Mouse (Mus musculus) T-helper 17 cell (primary cell): ENCODE data around the gene Plxna1.

Experiments
- in situ Hi-C, 2 experiments: fragments of 300-600 bp; cut with MboI, MseI; formaldehyde crosslinking; loops; 1 replicate in 1 of 2; 2 replicates in 1 of 2; pipeline ENCODE4 v1.15.1; 2025; ENCODE audit warnings: high pct_unique_total_duplicates in 2 of 2

Gene Plxna1

DNA sequence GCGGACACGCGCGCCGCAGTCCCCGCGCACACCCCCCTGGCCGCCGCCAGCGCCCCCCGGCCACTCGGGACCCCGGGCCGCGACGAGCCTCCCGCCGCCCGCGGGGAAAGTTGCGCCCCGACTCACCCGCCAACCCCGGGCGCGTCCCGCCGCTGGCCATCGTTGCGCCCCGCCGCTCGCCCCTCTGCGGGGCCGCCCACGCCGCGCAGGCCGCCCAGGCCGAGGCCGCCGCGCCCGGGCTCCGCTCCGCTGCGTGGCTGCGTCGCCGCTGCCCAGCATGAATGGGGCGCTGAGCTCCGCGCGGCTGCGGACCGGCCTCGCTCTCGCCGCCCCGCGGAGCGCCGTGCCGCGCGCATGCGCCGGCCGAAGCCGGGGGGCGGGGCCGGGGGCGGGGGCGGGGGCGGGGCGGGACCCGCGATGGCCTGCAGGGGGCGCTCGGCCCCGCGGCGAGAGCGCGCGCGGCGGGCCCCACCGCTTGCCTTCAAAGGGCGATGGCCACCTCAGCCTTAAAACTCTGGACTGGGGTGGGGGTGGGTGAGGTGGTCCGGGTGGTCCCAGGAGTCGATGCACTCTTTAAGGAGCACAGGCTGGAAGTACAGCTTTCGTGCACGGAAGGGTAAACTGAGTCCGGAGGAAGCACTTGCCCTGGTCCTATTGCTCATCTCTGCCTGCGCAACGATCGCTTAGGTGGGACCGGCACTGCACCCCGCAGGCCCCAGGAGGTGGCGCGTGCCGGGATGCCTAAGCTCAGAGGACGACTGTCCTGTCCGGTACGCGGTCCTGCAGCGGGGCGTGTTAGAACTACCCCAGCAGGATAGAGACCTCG, at the start of gene Plxna1:
Plxna1 (minus strand) TSS at position 340 of the 826 bp plus-strand sequence.
- in situ Hi-C loops, result loop anchor here in 1 of 2 experiments (5.0 kb wide), 1 partner anchor 280 kb away; the partner anchor contains the start of gene Txnrd3

DNA sequence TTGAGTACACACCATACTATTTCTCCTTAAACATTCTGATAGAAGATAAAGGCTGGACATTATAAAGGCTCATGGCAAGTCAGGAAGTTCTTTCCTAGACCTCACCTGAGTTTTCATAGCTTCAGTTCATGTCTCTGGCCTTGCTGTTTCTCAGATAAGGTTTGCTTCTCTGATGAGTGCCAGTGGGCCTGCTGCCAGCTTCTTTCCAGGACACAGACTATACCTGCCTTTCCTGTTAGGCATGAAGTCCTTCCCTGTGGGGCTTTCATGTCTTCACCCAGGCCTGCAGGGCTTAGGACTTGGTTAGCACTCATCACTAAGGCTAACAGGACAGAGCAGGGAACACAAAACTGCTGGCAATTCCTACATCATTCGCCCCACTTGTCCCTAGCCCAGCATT, 46.6 kb upstream of the Plxna1 start:
- in situ Hi-C loops, result no loop called here

DNA sequence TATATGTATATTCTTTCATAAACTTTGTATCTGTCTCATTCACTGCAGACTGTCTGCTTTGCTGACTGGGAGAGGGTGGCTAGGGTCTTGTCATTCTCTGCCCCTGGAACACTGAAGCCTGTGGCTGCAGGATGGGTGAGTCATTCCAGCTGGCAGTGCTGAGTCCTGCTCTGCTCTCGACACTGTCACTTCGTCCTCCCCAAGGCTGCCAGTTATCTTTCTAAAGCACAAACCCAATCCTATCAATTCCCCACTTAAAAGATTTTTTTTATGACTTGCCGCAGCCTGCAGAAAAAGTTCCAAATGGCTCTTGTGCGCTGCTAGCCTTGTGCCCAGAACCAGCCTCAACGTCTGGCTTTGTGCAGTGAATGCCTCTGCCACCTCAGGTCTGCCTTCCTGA, 45.8 kb upstream of the Plxna1 start:
- in situ Hi-C loops, result no loop called here

DNA sequence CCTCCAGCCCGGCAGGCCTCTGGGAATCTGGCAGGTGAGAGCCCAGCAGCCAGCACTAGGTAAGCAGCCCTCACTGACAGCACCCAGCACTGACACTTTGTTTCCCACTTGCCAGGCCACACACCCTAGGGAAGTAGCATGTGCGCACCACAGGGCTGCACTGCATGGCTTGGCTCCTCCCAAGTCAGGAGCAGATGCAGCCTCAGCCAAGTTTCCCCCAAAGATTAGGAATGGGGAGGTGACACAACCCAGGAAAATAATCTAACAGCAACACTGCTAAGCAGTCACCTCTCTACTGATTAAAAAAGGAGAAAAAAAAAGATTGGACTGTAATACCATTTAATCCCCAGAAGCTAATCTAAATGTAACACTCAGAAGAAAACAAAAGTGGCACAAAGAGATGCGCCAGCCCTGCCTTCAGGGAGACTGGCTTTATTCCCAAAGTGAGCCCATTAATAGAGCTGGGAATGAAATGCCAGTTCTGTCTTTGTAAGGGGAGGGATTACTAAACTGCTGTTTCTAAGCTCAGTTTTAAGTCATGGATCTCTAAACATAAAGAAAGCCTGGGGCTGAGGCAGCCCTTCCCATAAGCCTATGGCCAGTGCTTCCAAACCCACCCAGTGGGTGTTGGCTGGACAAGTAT, 44.9 kb upstream of the Plxna1 start:
- in situ Hi-C loops, result no loop called here

DNA sequence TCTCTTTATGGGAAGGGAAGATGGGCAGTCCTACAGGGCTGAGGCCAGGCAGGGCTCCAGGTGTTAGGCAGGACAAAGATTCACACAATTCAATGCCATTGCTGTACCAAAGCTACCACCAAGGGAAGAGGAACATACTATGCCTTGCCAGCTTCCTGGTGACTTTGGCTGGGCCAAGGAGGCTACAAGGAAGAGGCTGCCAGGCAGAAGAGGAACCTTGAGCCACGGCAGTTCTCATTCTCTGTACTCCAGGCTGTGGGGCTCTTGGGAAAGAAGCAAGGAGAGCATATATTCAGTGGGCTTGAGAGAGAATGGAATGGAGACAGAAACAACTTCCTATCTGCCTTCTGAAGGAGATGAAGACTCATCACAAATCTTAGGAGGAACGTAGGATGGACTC, 42.5 kb upstream of the Plxna1 start:
- in situ Hi-C loops, result no loop called here

DNA sequence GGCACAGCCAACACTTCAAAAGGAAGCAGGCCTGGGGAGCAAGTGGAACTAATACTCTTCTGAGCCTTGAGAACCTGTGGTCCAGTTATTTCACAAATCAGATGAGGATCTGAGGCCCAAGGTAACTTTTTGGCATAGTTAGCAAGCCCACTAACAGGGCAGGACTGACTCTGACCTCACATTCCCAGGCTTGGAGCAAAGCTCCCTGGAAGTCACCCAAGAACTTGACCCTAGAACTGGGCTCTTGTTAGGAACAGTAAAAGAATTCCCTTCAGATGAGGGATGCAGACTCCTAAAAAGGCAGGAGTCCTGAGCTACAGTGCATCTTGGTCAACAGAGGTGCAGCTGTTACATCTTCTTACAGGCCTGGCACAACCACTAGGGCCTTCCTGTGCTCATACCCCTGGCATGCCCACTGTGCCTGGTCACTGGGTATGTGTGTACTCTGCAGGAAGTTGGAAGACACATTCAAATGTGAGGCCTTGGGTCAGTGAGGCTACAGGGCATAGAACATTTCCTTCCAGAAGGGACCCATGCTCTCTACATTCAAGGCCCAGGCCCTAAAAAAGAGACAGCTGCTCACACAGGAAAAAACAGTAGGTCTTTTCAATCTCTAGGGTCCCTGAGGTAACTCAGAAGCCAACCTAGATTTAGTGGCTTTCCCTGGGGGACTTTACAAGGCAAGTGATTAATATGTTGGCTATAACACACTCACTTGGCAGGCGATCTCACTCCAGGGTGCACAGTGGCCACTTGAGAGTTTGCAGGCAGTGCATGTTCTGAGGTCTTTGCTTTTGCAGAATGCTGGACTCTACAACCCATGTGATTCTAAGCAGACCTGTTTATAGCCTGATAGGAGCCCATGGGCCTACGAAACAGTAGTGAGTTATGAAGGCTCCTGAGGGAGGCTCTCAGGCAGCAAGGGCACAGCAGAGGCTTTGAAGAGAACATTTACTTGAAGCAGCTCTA, 41.1 kb upstream of the Plxna1 start:
- in situ Hi-C loops, result no loop called here

DNA sequence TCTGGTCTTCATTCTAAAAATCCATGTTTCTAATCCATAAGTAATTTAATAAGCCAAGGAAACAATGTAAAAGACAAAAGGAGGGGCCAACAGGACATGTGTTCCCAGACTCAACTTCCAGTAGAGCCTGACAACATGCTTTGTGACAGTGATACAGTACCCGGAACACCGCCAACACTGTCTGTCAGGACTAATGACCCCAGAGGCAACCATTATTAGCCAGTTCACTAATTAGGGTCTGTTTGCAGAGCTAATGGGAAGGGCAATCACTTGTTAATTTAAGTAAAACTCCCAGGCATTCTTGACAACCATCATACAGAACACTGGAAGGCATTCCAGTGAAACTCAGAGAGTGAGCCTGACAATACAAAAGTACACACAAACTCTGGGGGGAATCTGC, 40.0 kb upstream of the Plxna1 start:
- in situ Hi-C loops, result no loop called here

DNA sequence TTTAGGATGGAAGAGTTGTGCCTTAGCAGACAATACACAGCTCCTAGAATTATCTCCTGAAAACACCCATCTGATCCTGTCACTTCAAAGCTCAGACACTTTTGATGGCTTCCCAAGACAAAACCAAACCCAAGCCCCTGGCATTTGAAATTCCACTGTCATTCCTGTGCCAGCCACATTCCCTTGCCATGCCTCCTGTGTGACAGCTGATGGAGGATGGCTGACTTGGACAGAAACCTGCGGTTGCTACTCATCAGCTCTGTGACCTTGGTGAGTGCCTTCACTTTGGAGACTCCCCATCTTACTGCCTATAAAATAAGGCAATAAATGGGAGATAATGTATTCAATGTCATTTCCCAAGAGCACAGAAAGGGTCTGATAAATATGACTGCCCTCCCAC, 37.1 kb upstream of the Plxna1 start:
- in situ Hi-C loops, result no loop called here

DNA sequence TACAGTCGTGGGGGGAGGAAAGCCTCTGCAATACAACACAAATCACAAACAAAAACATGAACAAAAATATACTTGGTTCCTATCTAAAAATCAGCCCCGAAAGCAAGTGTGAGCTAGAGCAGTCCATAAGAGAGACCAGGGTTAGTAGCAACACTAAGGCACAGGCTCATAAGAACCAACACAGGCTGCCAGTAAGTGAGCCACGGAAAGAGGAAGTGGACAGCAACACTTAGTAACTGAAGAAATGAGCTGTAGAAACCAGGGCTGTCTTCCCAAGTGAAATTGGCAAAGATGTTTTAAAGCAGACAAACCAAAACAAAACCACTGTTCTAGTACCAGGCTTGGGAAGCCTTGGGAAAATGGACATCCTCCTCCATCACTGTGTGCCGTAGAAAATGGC, 35.5 kb upstream of the Plxna1 start:
- in situ Hi-C loops, result no loop called here

DNA sequence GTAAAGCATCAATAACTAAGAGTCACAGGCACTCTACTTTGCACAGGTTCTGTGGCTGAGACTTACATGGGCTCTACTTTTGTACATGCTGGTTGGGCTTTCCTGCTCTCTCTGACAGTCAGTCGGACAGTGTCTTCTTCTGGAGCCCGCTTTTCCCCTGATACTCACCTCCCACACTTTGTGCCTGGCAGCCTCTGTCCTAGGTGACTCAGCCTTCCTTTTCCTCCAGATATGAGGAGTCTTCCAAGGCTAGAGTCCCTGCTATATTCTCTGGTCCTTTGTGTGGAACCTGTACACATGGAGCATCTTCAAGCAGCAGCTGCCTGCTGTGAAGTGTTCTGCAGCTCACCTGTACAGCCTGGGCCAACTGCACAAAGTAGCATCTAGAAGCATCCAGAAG, 31.4 kb upstream of the Plxna1 start:
- in situ Hi-C loops, result no loop called here

DNA sequence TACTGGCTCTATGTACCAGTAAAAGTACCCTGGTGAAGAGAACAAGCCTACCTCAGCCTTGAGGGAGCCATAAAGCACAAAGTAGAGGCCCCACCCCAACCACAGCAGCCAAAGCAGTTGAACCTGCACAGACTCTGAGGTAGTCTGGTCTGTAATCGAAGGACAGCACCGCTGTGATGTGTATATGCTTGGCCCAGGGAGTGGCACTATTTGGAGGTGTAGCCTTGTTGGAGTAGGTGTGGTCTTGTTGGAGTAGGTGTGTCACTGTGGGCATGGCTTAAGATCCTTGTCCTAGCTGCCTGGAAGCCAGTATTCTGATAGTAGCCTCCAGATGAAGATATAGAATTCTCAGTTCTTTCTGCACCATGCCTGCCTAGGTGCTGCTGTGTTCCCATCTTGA, 29.8 kb upstream of the Plxna1 start:
- in situ Hi-C loops, result no loop called here

DNA sequence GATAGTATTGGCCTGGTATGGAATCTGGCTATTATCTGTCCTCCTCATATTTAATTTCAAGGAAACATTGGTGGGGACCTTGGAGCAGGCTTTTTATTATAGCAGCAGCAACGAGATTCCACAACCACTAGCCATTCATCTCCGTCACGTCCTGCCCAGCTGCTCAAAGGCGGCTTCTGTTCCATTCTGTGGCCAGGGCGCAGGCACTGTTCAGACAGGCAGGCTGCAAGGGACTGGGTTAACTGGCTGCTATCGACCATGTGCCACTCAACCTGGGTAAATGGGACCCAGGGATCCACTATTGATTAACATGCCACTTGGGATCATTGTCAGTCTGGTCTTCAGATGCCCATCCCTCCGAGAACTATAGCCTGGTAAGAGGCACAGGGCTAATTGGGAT, 27.4 kb upstream of the Plxna1 start:
- in situ Hi-C loops, result no loop called here

DNA sequence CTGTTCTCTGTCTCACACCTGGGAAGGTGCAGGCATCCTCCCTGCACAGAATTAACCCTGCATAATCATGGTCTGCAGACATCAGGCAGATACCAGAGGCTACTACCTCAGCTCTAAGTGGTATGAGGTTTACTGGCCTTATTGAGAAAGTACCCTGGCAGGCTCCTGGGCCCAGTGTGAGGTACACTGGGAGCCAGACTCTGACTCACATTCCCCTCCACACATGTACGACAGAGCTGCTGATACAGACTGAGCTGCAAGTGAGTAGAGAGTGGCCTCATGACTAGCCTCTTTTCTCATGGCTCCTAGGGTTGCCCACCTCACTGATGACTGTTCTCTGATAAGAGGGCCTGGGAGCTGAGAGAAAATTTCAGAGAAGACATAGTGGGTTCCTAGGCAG, 24.5 kb upstream of the Plxna1 start:
- in situ Hi-C loops, result no loop called here

DNA sequence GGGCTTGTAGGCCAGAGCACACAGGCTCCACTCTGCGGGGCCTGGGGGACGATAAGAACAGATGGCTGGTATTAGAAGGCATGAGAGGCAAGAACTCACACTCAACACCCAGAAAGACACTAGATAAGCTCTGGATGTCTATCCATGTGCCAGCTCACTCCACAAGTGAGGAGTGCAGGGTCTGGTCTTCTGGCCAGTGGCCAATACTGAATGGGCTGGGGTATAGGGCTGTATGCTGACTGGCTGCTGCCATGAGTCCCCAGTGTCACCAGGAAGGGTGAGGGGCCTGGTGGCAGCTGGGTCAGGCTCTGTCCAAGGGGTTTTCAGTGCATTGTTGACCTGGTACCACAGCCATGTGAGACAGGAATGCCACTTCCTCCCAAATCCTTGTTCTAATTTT, 22.3 kb upstream of the Plxna1 start:
- in situ Hi-C loops, result no loop called here

DNA sequence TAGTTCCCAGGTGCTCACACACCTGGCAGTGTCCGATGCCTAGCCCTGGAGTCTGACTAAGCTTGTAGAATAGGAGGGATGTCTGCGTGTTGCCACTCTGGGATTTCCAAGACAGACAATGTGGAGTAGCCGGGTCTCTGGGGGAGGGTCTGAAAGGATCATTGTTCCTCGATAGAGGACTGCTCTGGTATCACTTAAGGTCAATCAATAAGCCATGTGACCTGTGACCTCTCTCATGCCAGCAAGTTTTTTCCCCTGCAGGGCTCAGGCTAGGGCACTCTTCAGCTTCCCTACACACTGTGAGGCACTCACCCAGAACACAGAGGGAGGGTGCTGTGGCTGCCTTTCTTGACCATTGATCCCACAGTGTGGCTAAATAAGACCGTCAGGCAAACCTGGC, 19.4 kb upstream of the Plxna1 start:
- in situ Hi-C loops, result no loop called here

DNA sequence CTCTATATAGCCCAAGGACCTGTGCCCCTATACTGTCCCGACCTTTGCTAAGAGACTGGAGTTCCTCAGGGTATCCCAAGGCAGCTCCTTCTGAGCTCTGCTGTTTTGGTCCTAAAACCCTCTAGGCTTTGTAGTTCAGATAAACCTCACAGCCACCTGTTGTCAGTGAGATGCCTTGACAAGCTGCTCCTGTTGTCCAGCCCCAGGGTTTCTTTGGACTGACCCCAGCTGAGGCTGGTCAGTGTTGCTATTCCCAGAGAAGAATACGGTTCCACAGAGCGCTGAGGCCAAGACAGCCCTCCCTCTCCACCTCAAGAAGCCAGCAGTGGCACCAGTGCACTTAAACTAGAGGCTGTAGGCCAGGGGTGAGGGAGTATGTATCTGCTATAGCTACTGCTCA, 18.8 kb upstream of the Plxna1 start:
- in situ Hi-C loops, result no loop called here

DNA sequence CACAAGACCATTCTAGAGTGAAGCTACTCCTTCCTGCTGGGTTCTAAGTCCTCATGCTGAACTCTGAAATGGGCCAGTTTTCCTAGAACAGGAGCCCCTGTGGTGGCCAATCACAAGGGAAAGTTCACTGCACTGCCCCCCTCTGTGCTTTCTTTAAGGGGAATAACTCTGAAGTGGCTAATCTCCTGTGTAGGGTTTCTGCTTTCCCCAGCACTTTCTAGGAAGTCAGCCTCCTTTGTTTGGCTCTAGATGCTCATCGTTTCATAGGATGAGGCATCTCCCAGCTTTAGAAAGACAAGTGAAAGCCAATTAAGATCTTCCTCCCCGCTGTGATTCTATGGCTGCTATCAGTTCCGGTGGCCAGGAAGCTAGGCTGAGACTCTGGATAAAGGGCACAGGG, 18.3 kb upstream of the Plxna1 start:
- in situ Hi-C loops, result no loop called here

DNA sequence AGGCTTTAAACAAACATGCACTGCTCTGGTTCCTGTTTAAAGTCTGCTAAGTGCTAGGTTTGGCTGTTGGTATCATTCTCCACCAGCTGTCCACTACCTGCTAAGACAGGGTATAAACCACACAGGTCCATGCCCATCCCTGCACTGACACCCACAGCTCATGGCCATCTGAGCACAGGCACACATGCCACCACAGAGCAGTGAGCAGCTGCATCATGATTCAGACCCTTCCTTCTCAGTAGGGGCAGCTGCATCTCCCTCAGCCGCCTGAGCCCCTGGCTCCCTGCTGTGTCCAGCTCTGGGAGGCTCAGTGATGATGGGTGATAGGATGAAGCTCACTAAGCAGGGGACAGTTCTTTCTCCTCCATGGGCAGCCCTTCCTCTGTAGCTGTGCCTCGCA, 15.8 kb upstream of the Plxna1 start:
- in situ Hi-C loops, result no loop called here

DNA sequence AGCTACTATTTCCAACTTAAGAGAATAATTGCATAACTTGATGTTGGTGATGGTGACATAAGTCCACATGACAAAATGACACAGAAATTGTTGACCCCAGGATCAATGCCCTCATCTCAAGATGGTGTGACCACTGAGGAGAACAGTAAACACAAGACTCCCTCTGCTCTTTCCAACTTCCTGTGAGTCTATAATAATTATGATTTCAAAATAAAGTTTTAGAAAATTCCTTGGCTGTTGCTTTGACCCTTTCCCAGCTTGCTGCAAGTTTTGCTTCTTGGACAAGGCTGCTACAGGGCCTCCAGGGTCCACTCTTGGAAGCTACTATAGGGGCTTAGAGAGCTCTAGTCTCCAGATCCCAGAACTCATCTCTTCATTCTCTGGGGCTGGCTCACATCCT, 6.4 kb upstream of the Plxna1 start:
- in situ Hi-C loops, result no loop called here

DNA sequence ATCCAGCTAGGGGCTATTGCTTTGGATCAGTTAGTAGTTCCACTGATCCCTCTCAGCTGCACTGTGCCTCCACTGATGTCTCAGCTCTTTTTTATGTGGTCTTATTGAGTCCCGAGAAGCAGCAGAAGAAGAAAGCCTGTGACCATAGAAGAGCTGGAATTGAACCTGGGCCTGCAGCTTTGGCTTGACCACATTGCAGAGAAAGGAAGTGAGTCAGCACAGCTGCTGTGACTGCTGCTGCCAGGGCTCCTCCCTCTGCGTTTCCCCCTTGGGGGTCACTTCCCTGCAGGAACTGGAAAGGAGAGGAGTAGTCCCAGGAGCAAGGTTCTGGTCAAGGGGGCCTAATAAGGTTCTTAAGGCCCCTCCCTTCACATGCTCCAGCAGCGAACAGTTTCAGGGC, 1.9 kb upstream of the Plxna1 start:
- in situ Hi-C loops, result loop anchor here in 1 of 2 experiments (5.0 kb wide), 1 partner anchor 278 kb away; the partner anchor contains the start of gene Txnrd3

DNA sequence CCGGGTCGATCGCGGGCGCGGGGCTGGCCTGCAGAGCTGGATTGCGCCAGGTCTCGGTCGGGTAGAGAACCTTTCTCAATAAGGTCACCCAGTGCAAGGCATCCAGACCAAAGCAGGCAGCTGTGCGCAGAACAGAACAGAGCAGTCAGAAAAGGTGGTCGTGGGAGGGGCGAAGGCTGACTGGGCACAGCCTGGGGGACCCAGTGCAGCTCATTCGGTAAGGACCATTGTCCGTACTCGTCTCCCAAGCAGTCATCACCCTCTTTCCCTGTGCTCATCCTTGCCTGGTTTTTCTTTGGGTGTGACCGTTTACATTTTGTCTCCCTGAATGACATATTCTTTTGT, 659 bp upstream of the Plxna1 start:
- in situ Hi-C loops, result loop anchor here in 1 of 2 experiments (5.0 kb wide), 1 partner anchor 279 kb away; the partner anchor contains the start of gene Txnrd3
